Mouse (Mus musculus) cerebellum, adult 2 months (tissue): ENCODE measurements around the gene Msrb1.

Experiments
- CTCF ChIP-seq: fragments of 200-500 bp; IDR thresholded peaks from 2 replicates; pipeline ENCODE4 v1.5.1; 2011; ENCODE audit warnings: low read depth, mild to moderate bottlenecking, control low read depth, low read length, moderate library complexity, borderline replicate concordance; ENCODE audit not compliant: insufficient read depth
- POLR2A ChIP-seq: fragments of 200-500 bp; IDR thresholded peaks from 2 replicates; pipeline ENCODE4 v1.6.1; 2011; ENCODE audit warnings: low read length, control low read depth, borderline replicate concordance; ENCODE audit not compliant: insufficient read depth

GRCm38 (mm10) chr17:24701251-24701650 is 35.2 kb upstream of the Msrb1 start:
- TF ChIP-seq POLR2A = no peak
- TF ChIP-seq CTCF = no peak
